Mouse (Mus musculus): ENCODE measurements around the gene Iars2. TPM values are rescaled to one million over a fixed set of nuclear protein-coding genes. Genes with fewer than 3 reads are reported as not detected.

Gene Iars2
- polyA plus RNA-seq, 1 experiment: 17.1 TPM

- Histone ChIP-seq H3K27ac (ENCODE audit: insufficient read depth, low read depth, low read length) (no peak overlapping the region), H3K4me1 (ENCODE audit: control insufficient read depth, insufficient read depth, low read length) (no peaks in the 10 kb centered on the region), H3K4me3 (ENCODE audit: insufficient read depth, low read length) (no peak overlapping the region)
- TF ChIP-seq POLR2A (IDR thresholded peaks at IDR 0.05; ENCODE audit: borderline replicate concordance, low read depth, low read length) (no peak), CTCF (IDR thresholded peaks at IDR 0.05; ENCODE audit: low read depth, low read length) (no peak)
Observed at GRCm38 (mm10) chr1:185285171-185285570, 44.0 kb downstream of the Iars2 start.

GRCm38 (mm10) chr1:185284740-185285139 lies 44.5 kb downstream of the Iars2 start:
- no peak overlapping the region for H3K27ac ChIP-seq (ENCODE audit: insufficient read depth, low read depth, low read length)
- no peaks in the 10 kb centered on the region for H3K4me1 ChIP-seq (ENCODE audit: control insufficient read depth, insufficient read depth, low read length)
- no peak overlapping the region for H3K4me3 ChIP-seq (ENCODE audit: insufficient read depth, low read length)
- TF ChIP-seq CTCF (IDR thresholded peaks at IDR 0.05; ENCODE audit: low read depth, low read length): no peak
- no peak for TF ChIP-seq POLR2A (IDR thresholded peaks at IDR 0.05; ENCODE audit: borderline replicate concordance, low read depth, low read length)

GRCm38 (mm10) chr1:185283247-185283646 lies 45.9 kb downstream of the Iars2 start:
- Histone ChIP-seq H3K27ac (ENCODE audit: insufficient read depth, low read depth, low read length) (no peak overlapping the region), H3K4me3 (ENCODE audit: insufficient read depth, low read length) (no peak overlapping the region), H3K4me1 (ENCODE audit: control insufficient read depth, insufficient read depth, low read length) (no peaks in the 10 kb centered on the region)
- TF ChIP-seq CTCF (IDR thresholded peaks at IDR 0.05; ENCODE audit: low read depth, low read length) (no peak), POLR2A (IDR thresholded peaks at IDR 0.05; ENCODE audit: borderline replicate concordance, low read depth, low read length) (no peak)

GRCm38 (mm10) chr1:185282846-185283245 lies 46.4 kb downstream of the Iars2 start:
- no peak for TF ChIP-seq CTCF (IDR thresholded peaks at IDR 0.05; ENCODE audit: low read depth, low read length)
- no peak for TF ChIP-seq POLR2A (IDR thresholded peaks at IDR 0.05; ENCODE audit: borderline replicate concordance, low read depth, low read length)
- no peaks in the 10 kb centered on the region for H3K4me1 ChIP-seq (ENCODE audit: control insufficient read depth, insufficient read depth, low read length)
- H3K27ac ChIP-seq (ENCODE audit: insufficient read depth, low read depth, low read length): no peak overlapping the region
- H3K4me3 ChIP-seq (ENCODE audit: insufficient read depth, low read length): no peak overlapping the region

GRCm38 (mm10) chr1:185280616-185281015 lies 48.6 kb downstream of the Iars2 start:
- no peak for TF ChIP-seq CTCF (IDR thresholded peaks at IDR 0.05; ENCODE audit: low read depth, low read length)
- no peak for TF ChIP-seq POLR2A (IDR thresholded peaks at IDR 0.05; ENCODE audit: borderline replicate concordance, low read depth, low read length)
- no peak overlapping the region for H3K4me3 ChIP-seq (ENCODE audit: insufficient read depth, low read length)

GRCm38 (mm10) chr1:185279288-185279687 lies 49.9 kb downstream of the Iars2 start:
- Histone ChIP-seq H3K27ac (ENCODE audit: insufficient read depth, low read depth, low read length) (no peak overlapping the region), H3K4me3 (ENCODE audit: insufficient read depth, low read length) (no peak overlapping the region), H3K4me1 (ENCODE audit: control insufficient read depth, insufficient read depth, low read length) (no peaks in the 10 kb centered on the region)
- TF ChIP-seq CTCF (IDR thresholded peaks at IDR 0.05; ENCODE audit: low read depth, low read length) (no peak), POLR2A (IDR thresholded peaks at IDR 0.05; ENCODE audit: borderline replicate concordance, low read depth, low read length) (no peak)

More at GRCm38 (mm10) chr1:185280616-185281015, 48.6 kb downstream of the Iars2 start:
- no peak overlapping the region for H3K27ac ChIP-seq (ENCODE audit: insufficient read depth, low read depth, low read length)
- H3K4me1 ChIP-seq (ENCODE audit: control insufficient read depth, insufficient read depth, low read length): no peaks in the 10 kb centered on the region

GRCm38 (mm10) chr1:185277022-185277421 lies 52.2 kb downstream of the Iars2 start:
- TF ChIP-seq POLR2A (IDR thresholded peaks at IDR 0.05; ENCODE audit: borderline replicate concordance, low read depth, low read length) (no peak), CTCF (IDR thresholded peaks at IDR 0.05; ENCODE audit: low read depth, low read length) (no peak)
- H3K4me1 ChIP-seq (ENCODE audit: control insufficient read depth, insufficient read depth, low read length): no peaks in the 10 kb centered on the region
- H3K27ac ChIP-seq (ENCODE audit: insufficient read depth, low read depth, low read length): no peak overlapping the region
- no peak overlapping the region for H3K4me3 ChIP-seq (ENCODE audit: insufficient read depth, low read length)

GRCm38 (mm10) chr1:185275976-185276375 lies 53.2 kb downstream of the Iars2 start:
- Histone ChIP-seq H3K4me3 (ENCODE audit: insufficient read depth, low read length) (no peak overlapping the region), H3K27ac (ENCODE audit: insufficient read depth, low read depth, low read length) (no peak overlapping the region)
- TF ChIP-seq POLR2A (IDR thresholded peaks at IDR 0.05; ENCODE audit: borderline replicate concordance, low read depth, low read length): no peak
- TF ChIP-seq CTCF (IDR thresholded peaks at IDR 0.05; ENCODE audit: low read depth, low read length): no peak

GRCm38 (mm10) chr1:185274819-185275545 lies 54.2 kb downstream of the Iars2 start:
- TF ChIP-seq POLR2A (IDR thresholded peaks at IDR 0.05; ENCODE audit: borderline replicate concordance, low read depth, low read length) (no peak), CTCF (IDR thresholded peaks at IDR 0.05; ENCODE audit: low read depth, low read length) (no peak)

More at GRCm38 (mm10) chr1:185275976-185276375, 53.2 kb downstream of the Iars2 start:
- H3K4me1 ChIP-seq (ENCODE audit: control insufficient read depth, insufficient read depth, low read length): no peaks in the 10 kb centered on the region

GRCm38 (mm10) chr1:185271373-185271772 lies 57.8 kb downstream of the Iars2 start:
- H3K27ac ChIP-seq (ENCODE audit: insufficient read depth, low read depth, low read length): no peak overlapping the region
- no peak for TF ChIP-seq CTCF (IDR thresholded peaks at IDR 0.05; ENCODE audit: low read depth, low read length)
- TF ChIP-seq POLR2A (IDR thresholded peaks at IDR 0.05; ENCODE audit: borderline replicate concordance, low read depth, low read length): no peak
- no peak overlapping the region for H3K4me3 ChIP-seq (ENCODE audit: insufficient read depth, low read length)
- peaks cover 7% of the 10 kb centered on the region; the same call in 1 of the 2 replicates for H3K4me1 ChIP-seq (ENCODE audit: control insufficient read depth, insufficient read depth, low read length)

More at GRCm38 (mm10) chr1:185274819-185275545, 54.2 kb downstream of the Iars2 start:
- Histone ChIP-seq H3K27ac (ENCODE audit: insufficient read depth, low read depth, low read length) (no peak overlapping the region), H3K4me3 (ENCODE audit: insufficient read depth, low read length) (no peak overlapping the region), H3K4me1 (ENCODE audit: control insufficient read depth, insufficient read depth, low read length) (no peaks in the 10 kb centered on the region)
